Comparison of ENCODE assay signal across 8 mouse cellular contexts in the genomic region with DNA sequence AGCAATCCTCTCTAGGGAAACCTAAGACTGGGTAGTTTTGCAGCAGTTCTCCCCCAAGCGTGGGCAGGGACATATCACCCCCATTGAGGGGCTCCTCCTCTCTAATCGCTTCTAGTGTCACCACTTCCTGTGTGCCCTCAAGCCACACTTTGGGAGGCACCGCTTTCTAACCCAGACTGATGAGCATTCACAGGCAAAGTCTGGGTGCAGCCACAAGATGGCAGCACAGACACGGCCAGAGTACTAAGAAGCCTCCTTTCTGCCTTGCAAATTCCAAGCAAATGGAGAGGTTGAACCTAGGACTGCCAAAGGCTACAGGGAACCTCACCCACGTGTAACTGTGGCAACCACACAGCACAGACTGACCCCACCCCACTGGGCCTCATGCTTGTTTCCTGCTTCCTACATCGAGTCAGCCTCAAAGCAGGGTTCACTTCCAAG. TPM values are rescaled to one million over a fixed set of nuclear protein-coding genes. Genes with fewer than 3 reads are reported as not detected.
DNase-seq lines count a peak whose midpoint lies in the region; ATAC-seq lines count a peak whose summit lies in the region.

No protein-coding gene starts in this region.

- peaks cover 23% of the 10 kb centered on the region for H3K27me3 ChIP-seq in hindbrain, embryonic 16.5 days (replicated peaks; ENCODE audit: control insufficient read depth, insufficient read depth, low read length)

- DNase-seq in T-cell, adult 2 months (ENCODE audit: low spot score) = peak; percentile 89
- peak; percentile 89 to 91 for DNase-seq in cerebellum, postnatal 14 days
- peak; percentile 75 to 88 for DNase-seq in frontal cortex, postnatal 36 days (ENCODE audit: low spot score in 2 of 2)
- DNase-seq in left cerebral cortex, adult 18-20 months (ENCODE audit: low spot score in 2 of 2) = peak; percentile 76 to 77
- peak; percentile 84 to 86 for DNase-seq in right cerebral cortex, postnatal 10 days (ENCODE audit: low spot score in 2 of 2)
- DNase-seq in yolk sac, embryonic 10.5 days (ENCODE audit: low spot score) = peak; percentile 75

- no peak overlapping the region for H3K4me2 ChIP-seq in hindbrain, embryonic 16.5 days (ENCODE audit: low read length)

- ATAC-seq in hindbrain, embryonic 16.5 days = peak; percentile 75
- peak; percentile 44 for ATAC-seq in megakaryocyte, adult 5-6 weeks (ENCODE audit: poor library complexity, severe bottlenecking)

- H3K4me3 ChIP-seq in hindbrain, embryonic 16.5 days (ENCODE audit: low read length) = no peak overlapping the region

- 0% methylated on average over 6 of the region's 6 CpGs for WGBS in hindbrain, embryonic 16.5 days

- no peaks in the 10 kb centered on the region for H3K36me3 ChIP-seq in hindbrain, embryonic 16.5 days (ENCODE audit: control insufficient read depth, insufficient read depth, low read length)

- 0 out of 2 replicates have a peak overlapping the region, but pooled peaks have one; percentile 12 for H3K9ac ChIP-seq in hindbrain, embryonic 16.5 days (ENCODE audit: low read depth, low read length)

- H3K27ac ChIP-seq in hindbrain, embryonic 16.5 days (ENCODE audit: low read depth, low read length) = no peak overlapping the region

- no peaks in the 10 kb centered on the region for H3K9me3 ChIP-seq in hindbrain, embryonic 16.5 days (ENCODE audit: control insufficient read depth, low read length)

- no peaks in the 10 kb centered on the region for H3K4me1 ChIP-seq in hindbrain, embryonic 16.5 days (ENCODE audit: control insufficient read depth, insufficient read depth, low read depth, low read length)

RNA-seq across cellular contexts. Expression of a gene that starts 3.3 kb away (rescaled TPM):
- polyA plus RNA-seq in hindbrain, embryonic 16.5 days (2015; fragmentation: Nextera tagmentation; extraction: Ambion mirVana) = 2.1 and 2.3 TPM in 2 replicates
- 1 to 10 TPM; 2.2 to 2.5 TPM for total RNA-seq in left cerebral cortex, adult 18-20 months (2021)
- total RNA-seq in megakaryocyte, adult 5-6 weeks (2015) = 17.4 and 19.7 TPM in 2 replicates
- 25.1 and 29.6 TPM in 2 replicates for total RNA-seq in megakaryocyte, adult 5-6 weeks (2017)

RNA-seq across cellular contexts. Expression of a gene that starts 12.8 kb away (rescaled TPM):
- polyA plus RNA-seq in hindbrain, embryonic 16.5 days (2015; fragmentation: Nextera tagmentation; extraction: Ambion mirVana) = 13.6 and 16.3 TPM in 2 replicates
- total RNA-seq in left cerebral cortex, adult 18-20 months (2021) = 10 to 100 TPM; 19.2 to 23.9 TPM
- 1.1 TPM in 1 of 2 replicates, not detected in the other for total RNA-seq in megakaryocyte, adult 5-6 weeks (2015)
- 0.22 and 0.28 TPM in 2 replicates for total RNA-seq in megakaryocyte, adult 5-6 weeks (2017)

RNA-seq across cellular contexts. Expression of a gene that starts 17.9 kb away (rescaled TPM):
- 105 and 112 TPM in 2 replicates for polyA plus RNA-seq in hindbrain, embryonic 16.5 days (2015; fragmentation: Nextera tagmentation; extraction: Ambion mirVana)
- 10 to 100 TPM; 62.1 to 68.6 TPM for total RNA-seq in left cerebral cortex, adult 18-20 months (2021)
- total RNA-seq in megakaryocyte, adult 5-6 weeks (2015) = 21.4 and 23.8 TPM in 2 replicates
- 30.1 and 36.5 TPM in 2 replicates for total RNA-seq in megakaryocyte, adult 5-6 weeks (2017)

RNA-seq across cellular contexts. Expression of a gene that starts 21.1 kb away (rescaled TPM):
- not detected in 2 replicates for polyA plus RNA-seq in hindbrain, embryonic 16.5 days (2015; fragmentation: Nextera tagmentation; extraction: Ambion mirVana)
- under 1 TPM; 0.37 to 0.40 TPM for total RNA-seq in left cerebral cortex, adult 18-20 months (2021)
- not detected in 2 replicates for total RNA-seq in megakaryocyte, adult 5-6 weeks (2015)
- not detected in 2 replicates for total RNA-seq in megakaryocyte, adult 5-6 weeks (2017)

RNA-seq across cellular contexts. Expression of a gene that starts 25.2 kb away (rescaled TPM):
- polyA plus RNA-seq in hindbrain, embryonic 16.5 days (2015; fragmentation: Nextera tagmentation; extraction: Ambion mirVana) = 0.39 and 1.0 TPM in 2 replicates
- not detected for total RNA-seq in left cerebral cortex, adult 18-20 months (2021)
- total RNA-seq in megakaryocyte, adult 5-6 weeks (2015) = 0.20 and 0.57 TPM in 2 replicates
- not detected in 2 replicates for total RNA-seq in megakaryocyte, adult 5-6 weeks (2017)

Comparison
In these comparisons a context has a peak if more than half of its experiments do, and no peak if none do; other contexts are left out.
1. RNA of a gene that starts 3.3 kb away (total RNA-seq): 17.4 to 29.6 TPM in megakaryocyte, adult 5-6 weeks; 2.2 to 2.5 TPM in left cerebral cortex, adult 18-20 months; every median in the first group is over 4 times any median in the second.
2. RNA of a gene that starts 12.8 kb away (total RNA-seq): 19.2 to 23.9 TPM in left cerebral cortex, adult 18-20 months; 0.22 to 1.1 TPM in megakaryocyte, adult 5-6 weeks; every median in the first group is over 4 times any median in the second.
3. Peak in every context shown above with its lines, with median percentiles within 50 percentile points of each other: DNase-seq.